Mouse (Mus musculus) forebrain, embryonic 16.5 days (tissue): ENCODE measurements around the gene Apba3. TPM values are rescaled to one million over a fixed set of nuclear protein-coding genes. Genes with fewer than 3 reads are reported as not detected.

ENCODE experiments used
- ATAC-seq: fragments of 200-750 bp; cut with Nextera tagmentation; 2 replicates; pipeline ENCODE4 v1.8.0; 2017; ENCODE audit warnings: mild to moderate bottlenecking, moderate library complexity
- H3K27ac ChIP-seq: fragments of 300-500 bp; sonication (generic); 2 replicates; pipeline ENCODE4 v1.5.1; 2014; ENCODE audit warnings: low read length, control low read depth
- H3K27me3 ChIP-seq: fragments of 300-500 bp; sonication (generic); replicated peaks from 2 replicates; pipeline ENCODE4 v1.6.1; 2014; ENCODE audit warnings: low read length; ENCODE audit not compliant: control insufficient read depth, insufficient read depth
- H3K36me3 ChIP-seq: fragments of 300-500 bp; sonication (generic); 2 replicates; pipeline ENCODE4 v1.6.1; 2014; ENCODE audit not compliant: control insufficient read depth, insufficient read depth
- H3K4me1 ChIP-seq: fragments of 300-500 bp; sonication (generic); replicated peaks from 2 replicates; pipeline ENCODE4 v1.6.1; 2014; ENCODE audit warnings: low read length; ENCODE audit not compliant: control insufficient read depth, insufficient read depth
- H3K4me2 ChIP-seq: fragments of 300-500 bp; sonication (generic); 2 replicates; pipeline ENCODE4 v1.6.1; 2014; ENCODE audit warnings: mild to moderate bottlenecking, low read length, control low read depth
- H3K4me3 ChIP-seq: fragments of 300-500 bp; sonication (generic); replicated peaks from 2 replicates; pipeline ENCODE4 v1.5.1; 2014; ENCODE audit warnings: mild to moderate bottlenecking, low read length, control low read depth
- H3K9ac ChIP-seq: fragments of 300-500 bp; sonication (generic); replicated peaks from 2 replicates; pipeline ENCODE4 v1.6.1; 2014; ENCODE audit warnings: low read depth, low read length, control low read depth
- H3K9me3 ChIP-seq: fragments of 300-500 bp; sonication (generic); 2 replicates; pipeline ENCODE4 v1.6.1; 2016; ENCODE audit warnings: low read length; ENCODE audit not compliant: control insufficient read depth
- WGBS: fragments of 180-500 bp; shearing (Covaris S2); extraction: QIAGEN DNeasy Blood & Tissue Kit; methylation state at CpG from one replicate; pipeline ENCODE4 v1.1.7; 2014; 5-methylcytosine and 5-hydroxymethylcytosine counted together
- polyA plus RNA-seq: library from polyadenylated mRNA; unstranded; fragments of >200 nt; fragmentation: Nextera tagmentation; extraction: Ambion mirVana; gene quantifications from 2 replicates; pipeline ENCODE4 v1.2.1, GENCODE M21; 2015

Apba3 gene
- polyA plus RNA-seq, 1 experiment from 2014 or later, result 39.1 TPM

- H3K9ac ChIP-seq, result no peak overlapping the region
- no peaks in the 10 kb centered on the region for H3K36me3 ChIP-seq
- ATAC-seq, result no peak
- no peak overlapping the region for H3K27ac ChIP-seq
- H3K9me3 ChIP-seq, result no peaks in the 10 kb centered on the region
- H3K4me1 ChIP-seq, result peaks cover 14% of the 10 kb centered on the region
- WGBS, result 86% methylated on average over 9 of the region's 9 CpGs
- no peak overlapping the region for H3K4me2 ChIP-seq
- no peak overlapping the region for H3K4me3 ChIP-seq
- no peaks in the 10 kb centered on the region for H3K27me3 ChIP-seq
Measured at GRCm38 (mm10) chr10:81300352-81300907, 33.7 kb downstream of the Apba3 start.

- Histone ChIP-seq H3K36me3 (peaks cover 1% of the 10 kb centered on the region), H3K4me1 (peaks cover 14% of the 10 kb centered on the region), H3K4me3 (no peak overlapping the region), H3K4me2 (no peak overlapping the region), H3K27me3 (no peaks in the 10 kb centered on the region), H3K27ac (no peak overlapping the region), H3K9ac (no peak overlapping the region), H3K9me3 (no peaks in the 10 kb centered on the region)
- 86% methylated on average over 9 of the region's 9 CpGs for WGBS
- no peak for ATAC-seq
Measured at GRCm38 (mm10) chr10:81301321-81301720, 34.6 kb downstream of the Apba3 start.

- ATAC-seq, result no peak
- Histone ChIP-seq H3K9ac (peak overlapping the region; percentile 17; the same call in 1 of the 2 replicates), H3K4me3 (no peak overlapping the region), H3K9me3 (no peaks in the 10 kb centered on the region), H3K4me2 (no peak overlapping the region), H3K36me3 (peaks cover 9% of the 10 kb centered on the region), H3K27ac (peak overlapping the region; percentile 61), H3K4me1 (peaks cover 14% of the 10 kb centered on the region), H3K27me3 (no peaks in the 10 kb centered on the region)
- 72% methylated on average over 4 of the region's 4 CpGs for WGBS
Measured at GRCm38 (mm10) chr10:81302288-81302687, 35.5 kb downstream of the Apba3 start.

- no peaks in the 10 kb centered on the region for H3K27me3 ChIP-seq
- peaks cover 14% of the 10 kb centered on the region for H3K4me1 ChIP-seq
- peak overlapping the region; percentile 61 for H3K27ac ChIP-seq
- peak; percentile 38 for ATAC-seq
- no peak overlapping the region for H3K4me2 ChIP-seq
- H3K4me3 ChIP-seq, result no peak overlapping the region
- no peaks in the 10 kb centered on the region for H3K9me3 ChIP-seq
- 0 out of 2 replicates have a peak overlapping the region, but pooled peaks have one; percentile 17 for H3K9ac ChIP-seq
- H3K36me3 ChIP-seq, result peaks cover 14% of the 10 kb centered on the region
- WGBS, result 62% methylated on average over 14 of the region's 14 CpGs
Measured at GRCm38 (mm10) chr10:81302781-81303218, 36.0 kb downstream of the Apba3 start.

GRCm38 (mm10) chr10:81303258-81303657 lies 36.5 kb downstream of the Apba3 start:
- H3K4me3 ChIP-seq, result no peak overlapping the region
- H3K9ac ChIP-seq, result 0 out of 2 replicates have a peak overlapping the region, but pooled peaks have one; percentile 17
- H3K9me3 ChIP-seq, result no peaks in the 10 kb centered on the region
- peaks cover 19% of the 10 kb centered on the region for H3K36me3 ChIP-seq
- 79% methylated on average over 10 of the region's 10 CpGs for WGBS
- ATAC-seq, result no peak
- H3K27me3 ChIP-seq, result no peaks in the 10 kb centered on the region
- H3K4me1 ChIP-seq, result peaks cover 14% of the 10 kb centered on the region
- no peak overlapping the region for H3K27ac ChIP-seq
- no peak overlapping the region for H3K4me2 ChIP-seq

- 82% methylated on average over 7 of the region's 7 CpGs for WGBS
- H3K9me3 ChIP-seq, result no peaks in the 10 kb centered on the region
- no peak overlapping the region for H3K4me3 ChIP-seq
- no peak overlapping the region for H3K27ac ChIP-seq
- no peak overlapping the region for H3K4me2 ChIP-seq
- H3K36me3 ChIP-seq, result peaks cover 20% of the 10 kb centered on the region
- H3K27me3 ChIP-seq, result no peaks in the 10 kb centered on the region
- no peak for ATAC-seq
- peaks cover 14% of the 10 kb centered on the region for H3K4me1 ChIP-seq
- H3K9ac ChIP-seq, result no peak overlapping the region
Measured at GRCm38 (mm10) chr10:81303761-81304160, 37.0 kb downstream of the Apba3 start.

- Histone ChIP-seq H3K9ac (no peak overlapping the region), H3K27ac (no peak overlapping the region), H3K4me1 (peaks cover 14% of the 10 kb centered on the region), H3K36me3 (peaks cover 25% of the 10 kb centered on the region), H3K9me3 (no peaks in the 10 kb centered on the region), H3K4me3 (no peak overlapping the region), H3K27me3 (no peaks in the 10 kb centered on the region), H3K4me2 (no peak overlapping the region)
- 29% methylated on average over 8 of the region's 9 CpGs for WGBS
- no peak; the same call in 1 of the 2 replicates for ATAC-seq
Measured at GRCm38 (mm10) chr10:81304597-81305238, 38.0 kb downstream of the Apba3 start.

- Histone ChIP-seq H3K4me1 (peaks cover 14% of the 10 kb centered on the region), H3K27me3 (no peaks in the 10 kb centered on the region), H3K36me3 (peaks cover 28% of the 10 kb centered on the region), H3K9me3 (no peaks in the 10 kb centered on the region), H3K4me2 (no peak overlapping the region), H3K4me3 (no peak overlapping the region), H3K9ac (no peak overlapping the region), H3K27ac (no peak overlapping the region)
- no peak for ATAC-seq
- whole genome bisulfite sequencing, result 95% methylated on average over 14 of the region's 14 CpGs
Measured at GRCm38 (mm10) chr10:81305663-81306062, 38.9 kb downstream of the Apba3 start.

GRCm38 (mm10) chr10:81306173-81306668 lies 39.5 kb downstream of the Apba3 start:
- Histone ChIP-seq H3K36me3 (peaks cover 31% of the 10 kb centered on the region), H3K27me3 (no peaks in the 10 kb centered on the region), H3K9me3 (no peaks in the 10 kb centered on the region), H3K27ac (no peak overlapping the region), H3K4me2 (no peak overlapping the region), H3K4me1 (peaks cover 14% of the 10 kb centered on the region), H3K9ac (no peak overlapping the region), H3K4me3 (no peak overlapping the region)
- ATAC-seq, result no peak
- 94% methylated on average over 12 of the region's 12 CpGs for WGBS
